In the genomic region with DNA sequence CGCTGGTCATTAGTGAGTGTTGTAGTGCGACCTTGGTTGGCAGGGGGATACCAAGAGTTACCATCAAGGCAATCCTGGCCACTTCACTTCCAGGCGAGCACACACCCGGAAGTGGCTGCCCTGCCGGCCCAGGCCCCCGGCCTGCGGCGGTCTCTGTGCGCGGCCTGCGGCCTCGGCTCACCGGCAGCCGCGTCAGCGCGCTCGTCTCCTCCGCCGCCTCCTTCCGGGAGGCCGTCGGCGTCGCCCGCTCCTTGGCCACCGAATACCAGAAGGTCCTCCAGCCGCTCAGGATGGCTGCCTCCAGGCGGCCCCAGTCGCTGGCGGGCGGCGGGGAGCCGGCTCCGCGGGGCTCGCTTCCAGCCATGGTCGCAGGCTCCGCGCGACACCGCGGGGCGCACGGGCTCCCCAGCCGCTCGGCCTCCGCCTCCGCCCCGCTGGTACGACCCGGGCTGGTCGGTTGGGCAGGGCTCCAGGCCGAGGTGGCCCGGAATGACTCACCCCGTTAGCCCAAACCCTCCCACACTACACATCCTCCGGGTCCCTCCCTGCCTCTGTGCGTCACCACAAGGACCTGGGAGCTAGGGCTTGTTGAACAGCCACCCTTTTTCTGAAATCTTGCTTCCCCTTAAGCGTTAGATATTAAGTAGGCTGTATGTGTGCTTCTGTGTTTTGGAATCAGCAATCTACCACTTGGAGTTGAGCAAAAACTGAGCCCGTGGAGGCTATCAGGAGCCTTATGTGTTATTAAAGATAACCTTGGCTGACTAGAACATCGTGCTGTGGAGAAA, we compare ENCODE assay signal across 8 mouse cellular contexts. TPM values are rescaled to one million over a fixed set of nuclear protein-coding genes. Genes with fewer than 3 reads are reported as not detected.
DNase-seq lines count a peak whose midpoint lies in the region; ATAC-seq lines count a peak whose summit lies in the region.

Fbxo4 (minus strand) TSS at position 513 of the 788 bp plus-strand sequence.

- peak within 1 kb of the TSS; percentile 79 for H3K4me2 ChIP-seq in hindbrain, embryonic 15.5 days

- WGBS in hindbrain, embryonic 15.5 days, result 1% methylated on average over 61 of the region's 61 CpGs

- peak; percentile 26 for DNase-seq in WW6 (ENCODE audit: low read depth, low spot score)
- DNase-seq in cerebellum, postnatal 4 days (ENCODE audit: low spot score in 2 of 2), result peak; percentile 43 to 67
- peak; percentile 86 for DNase-seq in gastrocnemius, adult 18-20 months (ENCODE audit: low spot score)
- DNase-seq in layer of hippocampus, postnatal 36 days, result peak; percentile 78 to 79
- peak; percentile 91 for DNase-seq in lung, postnatal 25 days (ENCODE audit: low spot score)
- peak; percentile 73 for DNase-seq in retina, embryonic 14.5 days (ENCODE audit: low spot score)
- DNase-seq in thymus, postnatal 36 days, result peak; percentile 53 to 57

- H3K27me3 ChIP-seq in hindbrain, embryonic 15.5 days, result no peaks in the 10 kb centered on the region

- peak within 1 kb of the TSS; percentile 97 for H3K27ac ChIP-seq in hindbrain, embryonic 15.5 days (replicated peaks)

- H3K9ac ChIP-seq in hindbrain, embryonic 15.5 days, result peak within 1 kb of the TSS; percentile 91

- 0 out of 2 replicates have a peak, but pooled peaks cover 3% of the 10 kb centered on the region for H3K4me1 ChIP-seq in hindbrain, embryonic 15.5 days (replicated peaks)

- H3K36me3 ChIP-seq in hindbrain, embryonic 15.5 days, result peaks cover 16% of the 10 kb centered on the region; the same call in 1 of the 2 replicates

- peak; percentile 97 for ATAC-seq in hindbrain, embryonic 15.5 days (ENCODE audit: low FRiP score, low read depth)

- no peaks in the 10 kb centered on the region for H3K9me3 ChIP-seq in hindbrain, embryonic 15.5 days

- H3K4me3 ChIP-seq in hindbrain, embryonic 15.5 days, result peak within 1 kb of the TSS; percentile 68

RNA-seq across cellular contexts. Expression of gene Fbxo4, which starts in this region (rescaled TPM):
- total RNA-seq in gastrocnemius, adult 18-20 months (2021), result 1 to 10 TPM; 2.9 to 3.6 TPM
- polyA plus RNA-seq in hindbrain, embryonic 15.5 days (2015; fragmentation: Nextera tagmentation; extraction: Ambion mirVana), result 9.8 TPM in 2 replicates
- total RNA-seq in layer of hippocampus, postnatal 36 days (2021), result 1 to 10 TPM; 8.3 to 8.8 TPM

Comparison
In these comparisons a context has a peak if more than half of its experiments do, and no peak if none do; other contexts are left out.
1. Peak in every context shown above with its lines: DNase-seq, ATAC-seq, H3K4me3 ChIP-seq and H3K27ac ChIP-seq.
2. DNase-seq: peak in every context shown above with its lines; median percentile 91 in lung, postnatal 25 days; 86 in gastrocnemius, adult 18-20 months; 78 in layer of hippocampus, postnatal 36 days; 73 in retina, embryonic 14.5 days; 55 in cerebellum, postnatal 4 days; 55 in thymus, postnatal 36 days; 26 in WW6.